Mouse (Mus musculus) heart, embryonic 11.5 days (tissue): ENCODE results near the gene Pnldc1. TPM values are rescaled to one million over a fixed set of nuclear protein-coding genes. Genes with fewer than 3 reads are reported as not detected.
A peak's percentile ranks its signal among the peaks of the same experiment; 100 is the strongest.

Experiments used
- ATAC-seq: fragments of 200-750 bp; cut with Nextera tagmentation; replicated peaks from 2 replicates; pipeline ENCODE4 v1.8.0; 2017; ENCODE audit warnings: moderate library complexity; ENCODE audit not compliant: insufficient number of reproducible peaks, low FRiP score, low TSS enrichment
- H3K27ac ChIP-seq: fragments of 300-500 bp; sonication (generic); 2 replicates; pipeline ENCODE4 v1.5.1; 2014; ENCODE audit warnings: mild to moderate bottlenecking, low read depth, low read length
- H3K27me3 ChIP-seq: fragments of 300-500 bp; sonication (generic); 2 replicates; pipeline ENCODE4 v1.6.1; 2014; ENCODE audit warnings: mild to moderate bottlenecking, low read length, mixed read lengths; ENCODE audit not compliant: control insufficient read depth, insufficient read depth
- H3K36me3 ChIP-seq: fragments of 300-500 bp; sonication (generic); 2 replicates; pipeline ENCODE4 v1.6.1; 2014; ENCODE audit warnings: mild to moderate bottlenecking, low read length, moderate library complexity, mixed read lengths; ENCODE audit not compliant: control insufficient read depth, insufficient read depth
- H3K4me1 ChIP-seq: fragments of 300-500 bp; sonication (generic); 2 replicates; pipeline ENCODE4 v1.6.1; 2014; ENCODE audit warnings: low read length; ENCODE audit not compliant: control insufficient read depth, insufficient read depth
- H3K4me2 ChIP-seq: fragments of 300-500 bp; sonication (generic); 2 replicates; pipeline ENCODE4 v1.6.1; 2014; ENCODE audit warnings: mild to moderate bottlenecking, moderate library complexity
- H3K4me3 ChIP-seq: fragments of 300-500 bp; sonication (generic); 2 replicates; pipeline ENCODE4 v1.5.1; 2014; ENCODE audit warnings: low read depth, low read length
- H3K9ac ChIP-seq: fragments of 300-500 bp; sonication (generic); 2 replicates; pipeline ENCODE4 v1.6.1; 2014; ENCODE audit warnings: mild to moderate bottlenecking, low read depth, low read length, moderate library complexity
- H3K9me3 ChIP-seq: fragments of 300-500 bp; sonication (generic); replicated peaks from 2 replicates; pipeline ENCODE4 v1.6.1; 2016; ENCODE audit warnings: low read length; ENCODE audit not compliant: control insufficient read depth
- WGBS: fragments of 180-500 bp; shearing (Covaris S2); extraction: QIAGEN DNeasy Blood & Tissue Kit; methylation state at CpG from one replicate; pipeline ENCODE4 v1.1.7; 2014; ENCODE audit not compliant: insufficient replicate concordance; 5-methylcytosine and 5-hydroxymethylcytosine counted together
- polyA plus RNA-seq: library from polyadenylated mRNA; unstranded; fragments of >200 nt; fragmentation: Nextera tagmentation; extraction: Ambion mirVana; gene quantifications from 2 replicates; pipeline ENCODE4 v1.2.1, GENCODE M21; 2014

The Pnldc1 gene
- polyA plus RNA-seq, 1 experiment from 2014 or later = 1.7 TPM

- Histone ChIP-seq H3K4me1 (peaks cover 2% of the 10 kb centered on the region; the same call in 1 of the 2 replicates), H3K4me2 (no peak within 1 kb of the TSS), H3K36me3 (no peaks in the 10 kb centered on the region), H3K9ac (no peak within 1 kb of the TSS), H3K27ac (no peak within 1 kb of the TSS), H3K4me3 (no peak within 1 kb of the TSS), H3K9me3 (no peaks in the 10 kb centered on the region), H3K27me3 (peaks cover 9% of the 10 kb centered on the region; the same call in 1 of the 2 replicates)
- WGBS = 83% methylated on average over 5 of the region's 5 CpGs
- no peak for ATAC-seq
These were observed 34.3 kb downstream of the Pnldc1 start, which contains the start of gene Mrgprh for GRCm38 (mm10) chr17:12875734-12876133. Gene Mrgprh, plus strand, starts transcription at chr17:12876034.

DNA sequence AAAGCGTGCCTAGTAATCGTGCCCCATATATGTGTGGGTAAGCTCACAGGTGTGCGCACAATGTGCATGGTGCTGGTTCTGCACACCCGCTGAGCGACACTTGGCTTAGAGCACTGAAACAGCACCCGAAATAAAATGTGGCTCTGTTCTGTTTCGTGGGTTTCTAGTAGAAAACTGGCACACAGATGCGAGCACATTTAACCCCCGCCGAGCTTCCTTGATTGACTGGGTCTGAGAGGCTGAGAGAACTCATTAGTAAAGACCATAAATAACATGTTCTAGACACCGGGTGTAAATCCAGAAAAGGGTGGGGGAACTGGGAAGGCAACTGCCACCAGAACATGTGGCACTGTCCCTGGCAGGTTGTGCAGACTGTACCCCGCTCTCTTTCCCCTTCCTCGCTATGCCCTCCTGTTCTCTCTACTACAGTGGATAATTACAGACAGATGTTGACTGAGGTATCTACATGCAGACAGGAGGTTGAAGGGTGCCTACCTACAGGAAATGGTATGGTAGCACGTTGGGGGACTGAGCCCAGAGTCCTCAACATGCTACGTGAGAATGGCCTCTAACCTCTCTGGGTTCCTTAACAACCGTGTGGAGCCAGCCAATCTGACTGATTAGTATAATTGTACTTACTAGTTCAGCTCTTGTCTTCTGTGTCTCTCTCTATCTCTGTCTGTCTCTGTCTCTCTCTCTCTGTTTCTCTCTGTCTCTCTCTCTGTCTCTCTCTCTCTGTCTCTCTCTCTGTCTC lies 37.6 kb downstream of the Pnldc1 start:
- Histone ChIP-seq H3K36me3 (no peaks in the 10 kb centered on the region), H3K4me2 (no peak overlapping the region), H3K9ac (no peak overlapping the region), H3K9me3 (no peaks in the 10 kb centered on the region), H3K4me3 (no peak overlapping the region), H3K27me3 (peaks cover 9% of the 10 kb centered on the region; the same call in 1 of the 2 replicates), H3K4me1 (0 out of 2 replicates have a peak, but pooled peaks cover 5% of the 10 kb centered on the region), H3K27ac (no peak overlapping the region)
- no peak for ATAC-seq
- WGBS = 66% methylated on average over 16 of the region's 16 CpGs

DNA sequence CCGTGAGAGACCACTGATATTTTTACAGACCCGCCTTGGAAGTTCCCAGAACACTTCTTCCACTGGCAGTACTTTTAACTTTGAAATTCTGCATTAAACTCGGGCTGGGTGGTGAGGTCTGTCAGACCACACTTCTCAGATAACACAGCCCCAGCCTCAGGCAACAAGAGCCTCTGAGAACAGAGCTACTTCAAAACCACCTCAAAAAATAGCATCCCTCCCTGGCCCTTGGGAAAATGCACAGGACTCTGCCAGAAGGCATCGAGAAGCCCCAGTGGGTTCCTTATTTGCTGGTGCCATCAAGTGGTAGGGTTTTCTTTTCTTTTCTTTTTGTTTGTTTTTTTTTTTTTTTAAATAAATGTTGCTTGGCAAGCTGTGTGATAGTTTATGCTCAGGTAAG lies 41.4 kb downstream of the Pnldc1 start:
- Histone ChIP-seq H3K4me3 (no peak overlapping the region), H3K36me3 (no peaks in the 10 kb centered on the region), H3K4me2 (no peak overlapping the region), H3K4me1 (0 out of 2 replicates have a peak, but pooled peaks cover 5% of the 10 kb centered on the region), H3K9ac (0 out of 2 replicates have a peak overlapping the region, but pooled peaks have one; percentile 5), H3K9me3 (no peaks in the 10 kb centered on the region), H3K27ac (no peak overlapping the region), H3K27me3 (peaks cover 9% of the 10 kb centered on the region; the same call in 1 of the 2 replicates)
- ATAC-seq = no peak
- WGBS = 12% methylated on average over 4 of the region's 4 CpGs

DNA sequence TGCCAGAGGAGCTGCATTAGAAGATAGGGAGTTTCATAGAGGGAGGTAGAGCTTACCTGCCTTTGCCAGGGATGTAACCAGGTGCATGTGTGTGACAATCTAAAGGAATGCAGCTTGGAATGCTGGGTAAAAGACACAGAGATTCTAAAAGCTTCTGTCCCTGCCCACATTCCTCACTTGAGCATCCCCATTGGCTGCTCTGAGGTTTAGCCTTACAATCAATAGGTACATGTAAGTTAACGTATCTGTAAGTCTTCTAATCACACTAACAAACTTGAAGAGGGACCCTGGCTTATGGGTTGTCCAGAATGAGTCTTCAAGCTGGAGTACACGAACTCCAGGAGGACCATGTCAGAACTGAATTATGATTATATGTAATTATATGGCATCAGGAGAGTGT lies 42.0 kb downstream of the Pnldc1 start, which contains the start of gene Mas1:
Gene Mas1, minus strand, starts transcription at position 101 of the 400 bp plus-strand sequence.
- H3K9me3 ChIP-seq = no peaks in the 10 kb centered on the region
- 0 out of 2 replicates have a peak within 1 kb of the TSS, but pooled peaks have one; percentile 28 for H3K9ac ChIP-seq
- H3K4me1 ChIP-seq = 0 out of 2 replicates have a peak, but pooled peaks cover 5% of the 10 kb centered on the region
- 45% methylated on average over 2 of the region's 2 CpGs for WGBS
- 0 out of 2 replicates have a peak, but pooled peaks have one; percentile 22 for ATAC-seq
- no peak within 1 kb of the TSS for H3K4me2 ChIP-seq
- no peaks in the 10 kb centered on the region for H3K36me3 ChIP-seq
- peak within 1 kb of the TSS; percentile 22; the same call in 1 of the 2 replicates for H3K27ac ChIP-seq
- H3K27me3 ChIP-seq = peaks cover 9% of the 10 kb centered on the region; the same call in 1 of the 2 replicates
- no peak within 1 kb of the TSS for H3K4me3 ChIP-seq

DNA sequence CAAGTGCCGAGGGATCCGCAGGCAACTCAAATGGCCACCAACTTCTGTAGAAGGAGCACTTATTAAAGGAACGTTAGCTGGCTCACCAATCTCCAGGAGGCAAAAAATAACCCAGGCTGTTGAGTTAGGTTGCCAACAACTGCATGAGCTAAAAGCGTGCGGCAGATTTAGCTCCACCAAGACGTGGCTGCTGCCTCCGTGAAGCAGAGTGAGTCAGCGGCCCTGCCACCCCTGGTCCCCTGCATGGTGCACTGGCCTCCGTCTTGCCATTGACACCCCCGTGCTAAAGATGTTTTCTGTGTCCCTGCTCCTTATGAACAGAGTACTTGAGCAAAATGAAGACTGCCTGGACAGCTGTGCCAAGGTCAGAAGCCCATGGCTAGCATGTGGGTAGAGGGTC lies 43.2 kb downstream of the Pnldc1 start:
- H3K4me3 ChIP-seq = no peak overlapping the region
- H3K36me3 ChIP-seq = no peaks in the 10 kb centered on the region
- no peaks in the 10 kb centered on the region for H3K9me3 ChIP-seq
- no peak for ATAC-seq
- H3K27ac ChIP-seq = peak overlapping the region; percentile 22; the same call in 1 of the 2 replicates
- H3K9ac ChIP-seq = 0 out of 2 replicates have a peak overlapping the region, but pooled peaks have one; percentile 28
- 0 out of 2 replicates have a peak, but pooled peaks cover 5% of the 10 kb centered on the region for H3K4me1 ChIP-seq
- H3K27me3 ChIP-seq = peaks cover 4% of the 10 kb centered on the region; the same call in 1 of the 2 replicates
- WGBS = 56% methylated on average over 10 of the region's 10 CpGs
- H3K4me2 ChIP-seq = no peak overlapping the region

GRCm38 (mm10) chr17:12865407-12865806 lies 44.6 kb downstream of the Pnldc1 start:
- H3K4me2 ChIP-seq = no peak overlapping the region
- WGBS = 54% methylated on average over 3 of the region's 3 CpGs
- H3K4me1 ChIP-seq = 0 out of 2 replicates have a peak, but pooled peaks cover 5% of the 10 kb centered on the region
- ATAC-seq = no peak
- H3K4me3 ChIP-seq = no peak overlapping the region
- H3K27me3 ChIP-seq = no peaks in the 10 kb centered on the region
- H3K27ac ChIP-seq = no peak overlapping the region
- H3K9me3 ChIP-seq = no peaks in the 10 kb centered on the region
- H3K9ac ChIP-seq = no peak overlapping the region
- H3K36me3 ChIP-seq = no peaks in the 10 kb centered on the region

DNA sequence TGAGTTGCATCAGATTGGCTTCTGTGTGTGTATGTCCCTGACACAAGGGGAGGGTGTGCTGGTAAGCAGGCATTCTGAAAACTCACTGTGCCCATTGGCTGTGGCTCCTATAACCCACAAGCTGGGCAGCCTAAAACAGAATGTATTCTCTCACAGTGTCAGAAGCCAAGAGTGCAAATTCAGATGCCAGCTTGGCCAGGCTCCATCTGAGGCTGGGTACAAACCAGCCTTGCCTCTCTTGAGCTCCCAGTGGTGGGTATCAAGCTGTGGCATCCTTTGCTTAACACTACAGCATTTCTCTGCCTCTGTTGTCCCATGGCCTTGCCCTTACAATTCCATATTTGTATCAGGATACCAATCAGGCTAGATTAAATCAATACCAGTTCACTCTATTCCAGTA lies 45.9 kb downstream of the Pnldc1 start:
- Histone ChIP-seq H3K4me2 (no peak overlapping the region), H3K9ac (no peak overlapping the region), H3K4me1 (0 out of 2 replicates have a peak, but pooled peaks cover 5% of the 10 kb centered on the region), H3K9me3 (no peaks in the 10 kb centered on the region), H3K27ac (no peak overlapping the region), H3K36me3 (no peaks in the 10 kb centered on the region), H3K4me3 (no peak overlapping the region), H3K27me3 (no peaks in the 10 kb centered on the region)
- ATAC-seq = no peak

- H3K4me2 ChIP-seq = no peak overlapping the region
- H3K27ac ChIP-seq = no peak overlapping the region
- no peak for ATAC-seq
- H3K4me1 ChIP-seq = no peaks in the 10 kb centered on the region
- no peaks in the 10 kb centered on the region for H3K27me3 ChIP-seq
- H3K36me3 ChIP-seq = no peaks in the 10 kb centered on the region
- no peaks in the 10 kb centered on the region for H3K9me3 ChIP-seq
- WGBS = 72% methylated on average over 8 of the region's 8 CpGs
- H3K4me3 ChIP-seq = no peak overlapping the region
- no peak overlapping the region for H3K9ac ChIP-seq
These were observed 51.0 kb downstream of the Pnldc1 start for GRCm38 (mm10) chr17:12859006-12859520.
